Mouse (Mus musculus) urinary bladder, postnatal 14 days (tissue): ENCODE data around the gene Soga3.
A peak's percentile ranks its signal among the peaks of the same experiment; 100 is the strongest.

Source experiments
- DNase-seq: peaks from one replicate; pipeline ENCODE4 v3.0.0; 2021; ENCODE audit warnings: low spot score

Gene Soga3

DNA sequence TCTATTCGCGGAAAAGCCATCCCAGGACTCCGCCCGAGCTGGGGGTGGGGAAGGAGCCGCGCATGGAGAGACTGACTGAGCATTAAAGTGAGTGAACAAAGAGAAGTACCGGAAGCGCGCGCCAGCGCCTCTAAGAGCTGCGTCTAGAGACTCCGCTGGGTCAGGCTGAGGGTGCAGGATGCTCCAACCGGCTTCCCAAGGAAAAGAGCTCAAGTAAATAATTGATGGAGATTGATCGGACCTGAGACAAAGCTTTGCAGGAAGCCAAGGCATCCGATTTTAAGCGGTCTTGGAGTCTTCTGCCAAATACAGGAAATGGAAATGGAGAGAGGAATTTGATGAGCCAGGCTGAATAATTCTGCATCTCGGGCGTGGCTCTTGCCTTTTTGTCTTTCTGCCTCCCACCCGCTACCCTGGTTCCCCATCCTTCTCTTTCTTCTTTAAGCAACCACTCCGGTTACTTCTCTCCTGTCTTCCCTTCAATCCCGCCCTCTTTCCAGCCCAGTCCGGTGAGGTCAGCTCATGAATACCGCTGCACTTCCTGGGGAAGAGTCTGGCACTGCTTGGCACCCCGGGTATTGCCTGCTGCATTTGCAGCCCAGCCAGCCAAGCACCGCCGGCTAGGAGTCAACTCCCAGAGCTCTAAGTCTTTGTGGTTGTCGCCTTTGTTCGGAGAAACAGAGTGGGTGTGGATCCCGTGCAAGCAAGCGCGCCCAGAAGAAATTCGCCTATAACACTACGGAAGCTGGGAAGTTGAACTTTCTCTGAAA is at the start of gene Soga3:
Soga3 (plus strand) TSS at position 274 of the 770 bp plus-strand sequence.
- DNase-seq: no peak

- DNase-seq: no peak
Measured at GRCm38 (mm10) chr10:29106962-29107361, 36.7 kb upstream of the Soga3 start.

GRCm38 (mm10) chr10:29142556-29143105 is 1.0 kb upstream of the Soga3 start:
- DNase-seq: no peak

- DNase-seq: no peak
Measured at GRCm38 (mm10) chr10:29144612-29145405, 1.2 kb downstream of the Soga3 start.

- no peak for DNase-seq
Measured at GRCm38 (mm10) chr10:29146198-29146857, 2.7 kb downstream of the Soga3 start.

GRCm38 (mm10) chr10:29146858-29147640 is 3.4 kb downstream of the Soga3 start:
- peak; percentile 81 for DNase-seq

- no peak for DNase-seq
Measured at GRCm38 (mm10) chr10:29147641-29147990, 4.0 kb downstream of the Soga3 start.

DNA sequence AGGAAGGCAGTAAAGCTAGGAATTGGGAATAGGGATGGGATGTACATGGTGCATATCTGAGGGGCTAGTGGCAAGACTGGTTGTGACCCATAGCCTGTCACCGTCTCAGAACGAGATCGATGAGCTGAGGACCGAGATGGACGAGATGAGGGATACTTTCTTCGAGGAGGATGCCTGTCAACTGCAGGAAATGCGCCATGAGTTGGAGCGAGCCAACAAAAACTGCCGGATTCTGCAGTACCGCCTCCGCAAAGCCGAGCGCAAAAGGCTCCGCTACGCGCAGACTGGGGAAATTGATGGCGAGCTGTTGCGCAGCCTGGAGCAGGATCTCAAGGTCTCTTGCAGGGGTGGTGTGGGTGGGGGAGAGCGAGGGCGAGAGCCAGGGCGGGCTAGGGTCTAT is 4.4 kb downstream of the Soga3 start:
- no peak for DNase-seq

- no peak for DNase-seq
Measured at GRCm38 (mm10) chr10:29155304-29155703, 11.7 kb downstream of the Soga3 start.

GRCm38 (mm10) chr10:29161664-29162063 is 18.0 kb downstream of the Soga3 start:
- DNase-seq: no peak

DNA sequence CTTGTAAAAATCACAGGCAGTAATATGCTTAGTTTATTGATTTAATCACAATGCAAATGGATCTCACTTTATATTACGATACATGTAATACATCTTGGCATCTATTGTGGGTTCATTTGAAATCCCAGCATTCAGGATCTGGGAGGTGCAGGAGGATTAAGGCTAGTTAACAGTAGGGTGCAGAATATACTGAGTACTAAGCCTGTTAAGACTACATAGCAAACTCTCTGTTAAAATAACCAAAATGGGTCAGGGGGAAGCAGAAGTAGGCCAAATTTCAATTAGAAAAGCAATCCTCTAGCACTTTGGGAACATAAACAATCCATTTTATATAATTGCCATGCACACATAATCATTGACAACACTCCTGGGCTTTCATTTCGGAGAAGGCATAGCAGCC is 30.1 kb downstream of the Soga3 start:
- DNase-seq: no peak

GRCm38 (mm10) chr10:29175656-29176055 is 32.0 kb downstream of the Soga3 start:
- DNase-seq: no peak

GRCm38 (mm10) chr10:29176881-29177280 is 33.2 kb downstream of the Soga3 start:
- no peak for DNase-seq

DNA sequence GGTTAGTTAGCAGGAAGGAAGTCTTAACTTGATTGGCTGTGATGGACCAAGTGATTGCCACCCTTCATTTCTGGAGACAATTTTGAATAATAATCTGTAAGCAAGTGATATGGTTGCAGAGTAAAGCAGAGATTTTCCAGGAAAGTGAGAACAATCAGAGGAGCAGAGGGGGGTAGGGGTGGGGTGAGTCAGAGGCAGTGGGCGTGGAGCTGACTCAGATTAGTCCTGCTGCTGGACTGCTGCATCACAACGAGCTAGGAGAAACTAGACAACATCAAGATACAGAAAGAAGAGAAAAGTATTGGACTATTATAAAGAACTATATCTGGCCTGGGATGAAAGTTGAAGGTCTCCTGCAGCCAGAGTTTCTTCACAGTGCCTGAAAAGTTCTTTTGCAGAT is 34.4 kb downstream of the Soga3 start:
- no peak for DNase-seq

DNA sequence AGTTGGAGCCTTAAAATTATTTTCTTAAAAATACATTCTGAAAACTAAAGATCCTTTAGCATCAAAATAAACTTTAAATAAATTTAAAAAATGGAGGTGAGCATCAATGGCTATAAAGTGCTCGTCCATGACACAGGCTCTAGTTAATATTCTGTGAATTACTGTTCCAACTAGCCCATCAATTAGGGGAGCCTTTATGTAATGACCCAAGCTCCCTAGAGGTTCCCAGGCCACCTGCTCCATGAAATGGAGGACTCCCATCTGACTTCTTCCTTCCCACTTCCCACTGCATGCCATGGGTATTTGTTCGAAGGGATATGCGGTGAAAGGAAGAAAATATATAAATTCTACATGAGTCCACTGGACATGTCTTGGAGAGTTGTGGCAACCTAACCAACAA is 36.6 kb downstream of the Soga3 start:
- no peak for DNase-seq

DNA sequence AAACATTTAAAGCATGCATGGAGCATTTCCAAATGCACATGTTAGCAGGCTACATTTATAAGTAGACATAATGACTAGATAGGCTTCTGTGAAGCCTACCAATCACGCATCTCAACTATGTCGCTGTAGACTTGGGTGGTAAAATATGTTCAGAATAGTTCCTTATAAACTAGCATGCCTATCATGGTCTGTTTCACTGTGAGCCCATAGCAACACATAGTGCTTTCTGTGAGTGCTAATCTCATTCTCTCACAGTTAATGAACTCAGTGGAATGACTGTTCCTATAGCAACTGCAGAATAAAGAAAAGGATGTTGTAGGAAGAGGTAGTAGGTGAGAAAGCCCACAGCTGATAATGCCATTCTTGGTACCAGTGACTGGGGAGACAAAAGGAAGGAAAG is 37.4 kb downstream of the Soga3 start:
- DNase-seq: no peak

GRCm38 (mm10) chr10:29193769-29194168 is 50.1 kb downstream of the Soga3 start:
- DNase-seq: no peak

DNA sequence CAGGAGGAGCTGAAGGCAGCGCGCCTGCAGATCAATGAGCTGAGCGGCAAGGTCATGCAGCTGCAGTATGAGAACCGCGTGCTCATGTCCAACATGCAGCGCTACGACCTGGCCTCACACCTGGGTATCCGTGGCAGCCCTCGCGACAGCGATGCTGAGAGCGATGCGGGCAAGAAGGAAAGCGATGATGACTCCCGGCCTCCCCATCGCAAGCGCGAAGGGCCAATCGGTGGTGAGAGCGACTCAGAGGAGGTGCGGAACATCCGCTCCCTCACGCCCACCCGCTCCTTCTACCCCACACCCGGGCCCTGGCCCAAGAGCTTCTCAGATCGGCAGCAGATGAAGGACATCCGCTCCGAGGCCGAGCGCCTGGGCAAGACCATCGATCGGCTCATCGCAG is 53.2 kb downstream of the Soga3 start:
- DNase-seq: no peak

DNA sequence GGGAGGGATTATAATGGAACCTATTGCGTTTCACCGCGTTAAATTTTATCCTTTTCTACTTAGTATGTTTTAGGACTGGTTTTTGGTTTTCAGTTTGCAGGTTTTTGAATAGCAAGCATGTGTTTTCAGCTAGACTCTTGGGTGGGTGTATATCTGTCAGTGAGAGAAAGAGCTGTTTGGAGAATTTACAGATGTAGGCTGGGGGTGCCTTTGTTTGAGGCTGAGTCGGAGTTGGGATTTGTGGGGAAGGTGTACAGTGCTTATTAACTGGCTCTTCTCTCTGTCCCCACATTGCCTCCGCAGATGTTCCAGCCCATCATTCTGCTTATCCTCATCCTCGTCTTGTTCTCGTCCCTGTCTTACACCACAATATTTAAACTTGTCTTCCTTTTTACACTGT is 55.0 kb downstream of the Soga3 start, which contains the start of gene Gm49353:
Gm49353 (plus strand) TSS at position 313 of the 400 bp plus-strand sequence.
- no peak for DNase-seq

DNA sequence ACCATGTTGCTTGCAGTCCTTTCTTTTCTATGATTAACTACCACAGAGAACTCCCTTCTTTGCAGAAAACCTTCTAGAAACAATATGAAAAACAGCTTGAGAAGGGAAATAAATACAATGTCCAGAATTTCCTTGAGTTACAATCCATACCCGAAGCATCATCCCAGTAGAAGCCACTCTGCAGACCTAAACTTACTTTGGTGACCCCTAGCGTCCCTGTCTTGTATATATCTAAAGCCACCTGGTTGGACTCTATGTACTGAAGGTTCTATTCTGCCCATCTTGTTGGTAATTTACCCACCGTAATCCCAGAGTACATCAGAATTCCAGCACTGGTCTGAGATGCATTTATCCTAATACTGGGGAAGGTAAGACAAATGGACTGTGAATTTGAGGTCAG is 56.2 kb downstream of the Soga3 start:
- no peak for DNase-seq

GRCm38 (mm10) chr10:29200609-29201008 is 57.0 kb downstream of the Soga3 start:
- DNase-seq: no peak

DNA sequence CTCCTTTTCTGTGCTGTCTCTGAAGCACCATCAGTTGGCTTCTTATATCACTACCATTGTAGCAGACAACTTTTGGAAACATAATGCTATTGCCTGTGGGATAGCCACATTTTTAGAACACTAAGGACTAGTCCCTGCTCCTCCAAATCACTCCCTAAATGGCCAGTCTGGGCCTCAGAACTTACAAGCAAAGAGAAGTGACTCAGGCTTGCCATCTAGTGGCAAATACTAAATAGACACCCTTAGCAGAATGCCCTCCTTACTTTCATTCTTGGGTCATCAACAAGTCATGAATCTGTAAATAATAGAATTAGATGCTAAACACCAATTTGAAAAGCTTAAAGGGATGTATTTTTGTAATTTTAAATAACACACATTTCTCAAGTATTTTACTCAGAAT is 63.1 kb downstream of the Soga3 start:
- no peak for DNase-seq
